Mouse (Mus musculus) left cerebral cortex, adult 2 months (tissue): Measurements from ENCODE around the gene Gm9611. TPM values are rescaled to one million over a fixed set of nuclear protein-coding genes. Genes with fewer than 3 reads are reported as not detected.
"Not testable (repeated sequence)": the region's sequence is repeated elsewhere in the genome, so short reads cannot be mapped to it uniquely, and the experiment has no call there.

Experiments used
- DNase-seq, 2 experiments: peaks; one replicate each; pipeline ENCODE4 v3.0.0; 2021 to 2022; ENCODE audit warnings: low spot score in 2 of 2, mixed read lengths in 1 of 2; ENCODE audit errors: extremely low spot score in 1 of 2
- H3K27ac ChIP-seq: fragments of 200-600 bp; 2 replicates; pipeline ENCODE4 v1.8.1; 2022
- H3K4me3 ChIP-seq: fragments of 200-600 bp; 2 replicates; pipeline ENCODE4 v1.8.1; 2022
- intact Hi-C: fragments of 180-260 bp; cut with DNase I; formaldehyde crosslinking; loops from one replicate; pipeline ENCODE4 v1.15.1; 2025
- long read RNA-seq, 2 experiments: library from polyadenylated mRNA; stranded (forward); transcript quantifications; one replicate each; pipeline ENCODE4 v2.0.0; 2021; ENCODE audit warnings: borderline mapping rate in 2 of 2
- microRNA-seq, 2 experiments: library from miRNA; unstranded; fragments of <30 nt; microRNA quantifications; one replicate each; pipeline ENCODE4 v1.2.0; 2021
- total RNA-seq, 2 experiments: library from RNA; stranded (reverse); gene quantifications; 2 replicates each; pipeline ENCODE4 v1.2.3; 2021

Gm9611 gene
- total RNA-seq: not detected
- long read RNA-seq, experiment 1: 0 reads
- long read RNA-seq, experiment 2: 0 reads

GRCm38 (mm10) chr14:42297258-42297657 lies at the start of gene Gm9611:
TSS of gene Gm9611 (minus strand) at chr14:42297358.
- H3K27ac ChIP-seq, DNase-seq, intact Hi-C loops, H3K4me3 ChIP-seq: not testable (repeated sequence)

- intact Hi-C loops, H3K27ac ChIP-seq, DNase-seq, H3K4me3 ChIP-seq: not testable (repeated sequence)
Measured at GRCm38 (mm10) chr14:42309910-42310309, 12.8 kb upstream of the Gm9611 start, which contains the start of gene Gm7995. TSS of gene Gm7995 (plus strand) at chr14:42310210.

GRCm38 (mm10) chr14:42259948-42260347 lies 37.2 kb downstream of the Gm9611 start, which contains the start of gene Gm17026:
TSS of gene Gm17026 (minus strand) at chr14:42260048.
- DNase-seq, H3K4me3 ChIP-seq, H3K27ac ChIP-seq, intact Hi-C loops: not testable (repeated sequence)

Small RNAs within 50 kb of the gene (microRNA-seq; reads per million reads assigned to microRNA genes)
- gene Gm25208 (0 reads per million in 2 experiments), gene Gm25892 (0 reads per million in 2 experiments)

Other genes starting within 250 kb of the Gm9611 start
- gene Gm7951, start 180.0 kb downstream of the Gm9611 start, total RNA-seq: not detected
- not detected for gene Gm17027, start 134.7 kb downstream of the Gm9611 start, total RNA-seq
- 1 to 10 TPM; 2.0 to 3.1 TPM for gene Gm3573, start 106.6 kb downstream of the Gm9611 start, total RNA-seq
- not detected for gene Gm17026, start 37.3 kb downstream of the Gm9611 start, total RNA-seq
- not detected for gene Gm7995, start 12.9 kb upstream of the Gm9611 start, total RNA-seq
- not detected for gene Gm8005, start 142.3 kb upstream of the Gm9611 start, total RNA-seq
- gene Gm8011, start 166.5 kb upstream of the Gm9611 start, total RNA-seq: not detected
- gene Gm8020, start 205.0 kb upstream of the Gm9611 start, total RNA-seq: not detected
- not detected for gene Gm8024, start 226.9 kb upstream of the Gm9611 start, total RNA-seq